Mouse (Mus musculus): ENCODE measurements at regions not wholly inside any gene's neighbourhood (a gene's known extent, or its start where the extent isn't known, plus 50 kb on each side); places are given as distances from the start of the nearest gene placed in this dataset.

DNA sequence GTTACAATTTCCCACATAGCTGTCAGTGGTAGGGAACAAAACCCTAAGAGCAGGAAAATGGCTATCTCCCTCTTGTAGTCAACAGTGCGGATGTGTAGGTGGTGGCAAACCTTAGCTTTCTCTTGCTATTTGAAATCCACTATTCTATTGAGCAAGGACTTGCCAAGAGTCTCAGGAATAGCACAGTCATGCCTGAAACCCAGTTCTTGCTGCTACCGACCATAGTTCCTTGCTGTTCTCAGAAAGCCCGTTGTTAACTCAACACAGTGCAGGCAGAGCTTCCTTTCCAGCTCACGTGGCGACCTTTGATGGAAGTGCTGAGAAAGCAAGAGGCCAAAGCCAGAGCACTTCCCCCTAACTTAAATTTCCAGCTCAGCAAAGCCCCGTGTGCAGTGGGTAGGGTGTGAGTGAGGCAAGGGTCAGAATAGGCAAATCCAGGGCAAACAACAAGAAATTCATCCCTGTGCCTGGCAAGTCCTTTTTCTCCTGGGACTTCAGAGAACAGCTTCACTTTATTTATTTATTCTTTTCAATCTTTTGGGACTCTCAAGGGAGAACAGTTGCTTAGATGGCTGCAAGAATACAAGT, 131.9 kb downstream of the Snx18 start:
- peak; percentile 64 for ATAC-seq (replicated peaks; ENCODE audit: poor library complexity, severe bottlenecking)

DNA sequence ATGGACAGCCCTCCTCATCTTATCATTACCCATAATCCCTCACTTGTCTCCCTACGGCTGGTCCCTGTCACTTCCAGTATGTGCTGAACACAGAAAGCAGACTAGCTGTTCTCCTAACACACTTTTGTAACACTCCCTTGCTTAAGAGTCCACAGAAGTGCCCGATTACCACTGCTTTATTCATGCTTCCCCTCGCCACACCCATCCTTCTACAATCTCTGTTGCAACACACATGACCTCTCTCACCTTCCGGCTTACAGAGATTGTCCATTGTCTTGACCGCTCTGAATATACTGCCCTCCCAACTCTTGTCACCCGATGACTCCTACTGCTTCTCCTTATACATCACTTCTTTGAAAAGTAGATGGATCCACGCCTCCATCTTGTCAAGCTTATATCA, 132.9 kb downstream of the Snx18 start:
- peak; percentile 83 for ATAC-seq (replicated peaks; ENCODE audit: poor library complexity, severe bottlenecking)

DNA sequence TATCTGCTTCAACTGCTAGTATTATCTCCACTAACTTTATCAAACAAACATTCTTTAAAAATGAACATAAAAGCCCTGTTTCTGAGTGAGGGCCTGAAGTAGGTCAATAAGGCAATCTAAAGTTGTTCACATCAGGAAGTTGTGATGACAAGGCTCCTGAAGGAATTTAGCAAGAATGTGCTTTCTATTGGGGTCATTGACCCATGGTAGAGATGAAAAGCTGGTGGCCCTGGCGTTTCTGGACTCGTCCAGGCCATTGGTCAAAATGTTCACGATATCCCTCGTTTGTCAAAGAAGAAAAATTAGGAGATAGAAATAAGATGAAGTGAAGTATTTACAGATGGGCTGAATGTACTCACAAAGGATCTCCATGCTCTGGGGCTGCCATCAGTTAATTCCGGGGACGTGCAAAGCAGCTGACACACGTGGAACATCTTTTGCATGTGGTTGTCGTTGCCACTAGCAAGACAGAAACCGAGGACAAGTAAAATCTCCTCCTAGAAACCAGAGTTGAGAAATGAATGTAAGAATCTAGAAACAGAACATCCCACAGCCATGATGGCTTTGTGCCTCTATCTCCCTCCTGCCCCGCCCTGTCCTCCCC, 134.1 kb downstream of the Snx18 start:
- no peak for ATAC-seq (replicated peaks; ENCODE audit: poor library complexity, severe bottlenecking)

DNA sequence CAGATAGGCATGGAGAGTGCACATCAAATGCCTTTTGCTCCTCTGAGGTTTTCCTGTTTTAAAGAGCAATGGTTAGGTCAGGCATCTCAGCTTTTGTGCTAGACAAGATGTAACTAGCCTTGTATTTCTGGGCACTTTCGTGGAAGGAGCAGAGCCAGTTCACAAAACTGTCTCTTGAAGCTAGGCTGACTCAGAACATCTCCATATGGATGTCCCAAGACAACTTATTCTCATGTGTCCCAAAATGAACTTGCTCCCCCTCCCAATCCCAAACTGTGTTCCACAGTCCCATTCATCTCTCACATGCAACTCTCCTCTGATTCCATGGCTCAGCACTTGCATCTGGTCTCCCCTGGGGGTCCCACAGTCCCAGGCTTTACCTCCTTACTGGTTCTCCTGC, 135.5 kb downstream of the Snx18 start:
- no peak for ATAC-seq (replicated peaks; ENCODE audit: poor library complexity, severe bottlenecking)

DNA sequence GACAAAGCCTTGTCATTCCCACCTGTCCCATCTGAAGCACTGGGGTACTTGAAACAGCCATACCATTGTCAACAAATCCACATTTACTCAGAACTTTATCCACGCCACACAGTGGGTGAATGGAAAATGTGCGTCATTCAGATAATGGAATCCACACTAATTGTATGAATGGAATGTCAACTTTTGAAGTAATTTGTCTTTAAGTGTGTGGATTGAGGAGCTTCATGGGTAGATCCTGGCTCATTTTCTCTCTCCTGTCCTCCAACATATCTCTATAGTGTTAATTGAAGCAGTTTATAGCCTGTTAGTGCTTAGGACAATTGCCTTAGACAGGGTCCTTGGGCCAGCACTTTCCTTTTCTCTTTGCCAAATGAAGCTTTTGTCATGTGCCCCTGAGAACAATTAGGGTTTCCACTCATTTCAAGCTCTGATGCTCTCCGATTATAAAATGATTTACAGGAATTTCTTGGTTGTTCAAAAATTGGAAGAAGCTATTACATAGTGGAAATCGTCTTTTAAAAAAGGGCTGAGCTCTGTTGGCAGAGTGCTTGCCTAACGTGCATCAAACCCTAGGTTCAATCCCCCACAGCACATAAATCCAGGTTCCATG, 140.4 kb downstream of the Snx18 start:
- no peak for ATAC-seq (replicated peaks; ENCODE audit: poor library complexity, severe bottlenecking)

DNA sequence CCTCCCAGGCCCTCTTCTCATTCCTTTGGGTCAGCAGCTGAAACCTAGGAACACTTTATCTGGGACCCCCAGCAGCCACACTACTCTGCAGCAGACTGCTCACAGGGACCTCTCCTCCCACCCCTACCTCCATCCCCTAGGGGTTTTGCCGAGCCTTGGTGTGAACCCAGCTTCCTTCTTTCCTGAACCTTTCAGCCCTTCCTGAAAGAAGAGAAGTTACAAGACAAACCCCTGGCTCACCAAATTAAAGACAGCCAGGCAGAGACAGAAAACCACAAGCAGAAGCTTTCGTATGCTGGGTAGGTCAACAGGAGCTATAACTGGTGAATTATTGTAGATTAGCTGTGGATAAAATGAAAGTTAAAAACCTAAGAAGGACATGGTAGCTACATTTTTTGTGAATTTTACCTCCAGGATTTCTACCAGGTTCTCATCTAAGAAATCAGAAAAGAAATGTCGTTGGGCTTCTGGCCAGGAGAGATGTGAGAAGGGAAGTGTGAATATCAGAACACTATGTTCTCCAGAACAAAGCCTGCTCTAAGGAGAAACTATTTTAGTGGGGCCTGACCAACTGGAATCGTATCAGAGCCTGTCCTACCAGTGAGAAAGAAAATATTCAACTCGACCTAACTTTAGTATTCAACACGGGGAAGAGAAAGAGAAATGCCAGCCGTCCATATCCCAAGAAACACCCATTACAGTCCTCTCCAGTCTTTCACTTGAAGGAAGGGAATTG, 147.4 kb downstream of the Snx18 start:
- peak; percentile 63; the same call in 1 of the 2 replicates for ATAC-seq (replicated peaks; ENCODE audit: poor library complexity, severe bottlenecking)

DNA sequence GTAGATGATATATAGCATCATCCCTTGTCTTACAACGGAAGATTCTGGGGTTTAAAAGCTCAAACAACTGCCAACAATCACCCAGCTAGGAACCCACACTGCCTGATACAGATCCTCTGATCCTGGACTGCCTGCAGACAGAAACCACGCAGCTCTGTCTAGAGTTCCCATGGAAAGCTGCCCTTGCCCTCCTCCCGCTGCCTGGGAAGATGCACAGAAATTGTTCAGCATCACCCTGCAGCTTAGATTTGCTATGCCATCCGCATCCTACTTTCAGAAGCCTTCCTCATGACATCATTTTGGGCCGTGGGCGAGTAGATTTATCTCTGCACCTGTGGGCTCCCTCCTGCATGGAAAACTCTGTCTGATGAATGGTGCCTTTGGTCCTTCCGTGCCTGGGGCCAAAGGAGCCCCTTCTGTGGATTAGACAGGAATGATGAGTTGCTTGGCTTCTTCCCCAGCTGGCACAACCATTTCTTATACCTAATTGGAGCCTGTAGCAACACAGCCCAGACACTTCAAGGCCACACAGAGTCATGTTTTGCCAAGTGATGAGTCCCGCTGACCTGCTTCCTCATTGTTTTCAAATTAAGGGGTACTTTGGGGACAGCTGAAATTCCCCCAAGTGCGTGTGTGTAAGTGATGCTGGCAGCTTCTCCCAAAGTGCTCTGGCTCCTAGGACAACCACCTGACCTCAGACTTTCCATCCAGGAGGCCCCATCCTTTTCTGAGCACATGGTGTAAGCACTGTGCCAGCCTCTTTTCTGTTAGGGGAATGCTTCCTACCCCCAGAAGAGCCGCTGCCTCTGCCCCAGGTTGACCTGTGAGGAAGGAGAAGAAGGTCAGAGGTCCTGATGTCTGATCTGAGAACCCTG, 153.9 kb downstream of the Snx18 start:
- no peak for ATAC-seq (replicated peaks; ENCODE audit: poor library complexity, severe bottlenecking)

DNA sequence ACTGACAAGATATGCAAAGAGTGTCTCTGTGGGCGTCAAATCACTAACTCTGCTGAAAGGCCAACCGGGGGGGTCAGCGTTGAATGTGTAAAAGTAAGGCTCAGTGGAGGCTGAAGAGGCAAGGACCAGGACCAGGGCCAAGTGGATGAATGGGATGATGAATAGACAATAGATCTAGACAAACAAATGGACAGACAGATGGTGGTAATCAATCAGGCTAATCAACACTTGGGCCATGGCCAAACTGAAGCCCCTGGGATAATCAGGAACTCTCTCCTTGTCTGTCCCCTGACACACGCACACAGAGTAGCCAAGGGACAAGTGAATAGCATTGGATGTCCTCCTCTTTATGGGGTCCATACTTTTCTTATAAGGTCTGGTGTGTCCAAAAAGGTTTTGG, 154.9 kb downstream of the Snx18 start:
- ATAC-seq (replicated peaks; ENCODE audit: poor library complexity, severe bottlenecking), result no peak

DNA sequence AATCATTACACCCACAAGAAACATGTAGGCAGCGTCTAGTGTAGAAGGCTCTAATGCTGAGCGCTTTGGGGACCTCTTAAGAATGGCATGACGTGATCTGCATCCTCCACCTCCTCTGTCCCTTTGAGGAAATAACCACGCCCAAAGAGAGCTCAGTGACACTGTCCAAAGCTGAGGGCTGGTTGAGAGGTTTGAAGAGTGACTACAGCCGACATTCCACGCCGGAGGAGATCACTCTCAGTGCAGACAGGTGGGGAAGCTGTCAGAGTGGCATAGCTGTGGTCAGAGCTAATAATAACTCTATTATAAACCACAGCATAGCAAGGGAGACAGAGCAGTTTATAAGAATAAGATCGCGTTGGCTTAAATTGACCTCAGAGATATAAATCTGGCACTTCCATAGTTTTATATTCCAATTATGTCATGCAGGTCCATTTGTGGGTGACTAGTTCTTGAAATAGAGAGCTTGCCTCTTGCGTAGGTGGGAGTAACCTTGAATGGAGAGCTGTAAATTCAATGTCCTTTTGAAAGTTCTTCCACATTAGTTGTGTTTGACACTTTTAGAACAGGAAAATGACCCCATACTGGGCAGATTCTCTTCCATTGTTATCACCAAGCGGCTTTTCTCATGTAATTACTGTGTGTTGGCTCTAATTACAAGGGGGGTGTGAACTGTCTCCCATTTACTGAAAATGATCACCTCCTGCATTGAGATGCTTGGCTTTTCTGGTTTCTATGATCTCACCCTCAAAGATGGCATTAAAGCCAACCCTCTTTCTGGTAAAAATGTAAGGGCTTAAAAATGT, 161.7 kb downstream of the BC067074 start:
- ATAC-seq (replicated peaks; ENCODE audit: poor library complexity, severe bottlenecking), result peak; percentile 55

DNA sequence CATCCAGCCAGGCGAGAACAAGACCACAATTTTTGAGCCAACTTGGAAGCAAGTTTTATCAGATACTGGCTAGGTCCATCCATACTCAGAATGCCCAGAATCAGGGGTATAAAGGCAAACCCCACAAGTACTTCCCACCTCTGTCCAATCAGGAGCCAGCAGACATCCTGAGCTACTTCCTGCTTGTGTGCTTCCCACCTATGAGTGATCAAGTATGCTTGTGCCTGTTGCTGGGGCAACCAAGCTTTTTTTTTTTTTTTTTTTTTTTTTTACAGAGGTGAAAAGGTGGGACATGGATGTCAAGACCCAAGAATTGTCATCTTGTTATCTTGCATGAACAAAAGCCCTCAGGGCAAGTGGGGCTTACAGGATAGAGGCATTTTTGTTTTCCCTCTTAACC, 155.4 kb downstream of the BC067074 start:
- ATAC-seq (replicated peaks; ENCODE audit: poor library complexity, severe bottlenecking), result no peak

DNA sequence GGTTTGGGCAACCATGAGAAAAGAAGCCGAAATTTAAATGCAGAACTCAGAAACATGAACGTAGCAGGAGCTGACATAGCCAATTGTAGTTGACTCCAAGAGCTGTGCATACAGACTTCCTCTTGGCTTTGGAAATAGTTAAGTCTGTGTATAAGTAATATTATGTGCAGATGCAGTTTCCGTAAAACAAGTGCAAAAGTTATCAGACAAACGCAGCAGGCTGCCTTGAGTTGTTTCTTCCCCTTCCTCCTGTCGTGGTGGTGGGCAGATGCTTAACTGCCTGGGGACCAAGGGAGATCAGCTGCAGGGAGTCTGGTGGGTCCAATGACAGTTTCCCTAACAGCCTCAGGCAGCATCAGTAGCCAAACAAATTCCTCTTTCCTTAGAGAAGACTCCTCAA, 153.3 kb downstream of the BC067074 start:
- ATAC-seq (replicated peaks; ENCODE audit: poor library complexity, severe bottlenecking), result peak; percentile 72

DNA sequence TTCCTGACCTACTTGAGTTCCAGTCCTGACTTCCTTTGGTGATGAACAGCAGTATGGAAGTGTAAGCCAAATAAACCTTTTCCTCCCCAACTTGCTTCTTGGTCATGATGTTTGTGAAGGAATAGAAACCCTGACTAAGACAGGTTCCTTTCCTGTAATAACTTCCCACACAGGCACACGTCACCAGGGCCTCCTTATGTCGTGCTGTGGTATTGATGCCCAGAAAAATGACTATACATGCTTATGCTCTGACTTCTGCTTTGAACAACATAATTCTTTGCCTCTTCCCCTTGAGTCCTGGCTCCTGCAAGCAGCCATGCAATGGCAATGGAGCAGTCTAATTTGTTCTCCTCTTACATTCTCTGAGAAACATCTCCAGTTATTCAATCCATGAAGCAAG, 151.5 kb downstream of the BC067074 start:
- peak; percentile 52; the same call in 1 of the 2 replicates for ATAC-seq (replicated peaks; ENCODE audit: poor library complexity, severe bottlenecking)

DNA sequence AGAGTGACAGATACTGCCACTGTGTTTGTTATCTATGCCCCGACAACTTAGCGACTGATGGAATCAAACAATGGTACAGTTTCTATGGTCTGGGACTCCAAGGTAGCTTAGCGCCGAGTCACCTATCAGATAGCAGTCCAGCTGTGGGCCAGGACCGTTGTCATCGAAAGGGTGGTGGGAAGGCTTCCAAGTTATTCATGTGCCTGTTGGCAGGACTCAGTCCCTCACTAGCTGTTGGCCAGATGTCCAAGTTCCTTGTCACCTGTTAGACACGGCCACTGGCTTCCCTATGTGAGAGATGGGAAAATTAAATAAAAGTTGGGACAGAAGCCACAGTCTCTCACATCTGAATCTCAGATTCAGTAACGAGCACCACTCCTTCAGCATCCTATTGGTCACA, 150.1 kb downstream of the BC067074 start:
- no peak for ATAC-seq (replicated peaks; ENCODE audit: poor library complexity, severe bottlenecking)

DNA sequence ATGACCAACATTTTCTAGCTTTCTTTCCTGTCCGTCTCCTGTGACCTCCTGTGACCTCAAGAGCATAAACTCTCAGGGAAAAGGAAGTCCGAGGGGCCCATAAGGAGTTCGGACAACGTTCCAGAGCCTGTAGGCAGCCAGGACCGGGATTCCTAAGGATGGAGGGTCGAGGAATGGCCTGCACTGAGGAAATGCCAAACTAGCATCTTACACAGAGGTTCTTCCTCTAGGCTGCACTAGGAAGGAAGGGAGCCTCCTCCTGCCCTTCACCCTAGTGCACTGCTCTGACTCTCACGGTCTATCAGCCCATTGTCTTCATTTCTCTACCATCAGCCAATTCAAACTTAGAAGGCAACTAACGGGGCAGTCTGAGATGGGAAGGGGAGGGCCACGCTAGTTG, 149.2 kb downstream of the BC067074 start:
- ATAC-seq (replicated peaks; ENCODE audit: poor library complexity, severe bottlenecking), result no peak

DNA sequence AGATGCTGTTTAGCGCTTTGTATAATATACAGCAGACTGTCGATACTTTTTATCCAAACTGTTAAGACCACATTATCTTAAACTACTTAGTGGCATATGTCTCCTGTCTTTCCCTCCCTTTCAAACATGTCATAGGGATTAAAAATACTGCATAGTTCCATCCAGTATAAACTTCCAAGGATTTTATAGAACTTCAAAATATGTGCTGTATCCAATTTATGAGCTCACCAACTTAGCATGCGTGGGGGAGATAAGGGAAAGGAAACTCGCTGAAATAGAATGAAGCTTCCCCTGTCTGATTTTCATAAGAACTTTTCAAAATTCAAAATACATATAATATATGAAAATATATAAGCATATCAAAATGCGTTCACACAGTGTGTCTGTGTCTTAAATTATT, 147.2 kb downstream of the BC067074 start:
- no peak for ATAC-seq (replicated peaks; ENCODE audit: poor library complexity, severe bottlenecking)

DNA sequence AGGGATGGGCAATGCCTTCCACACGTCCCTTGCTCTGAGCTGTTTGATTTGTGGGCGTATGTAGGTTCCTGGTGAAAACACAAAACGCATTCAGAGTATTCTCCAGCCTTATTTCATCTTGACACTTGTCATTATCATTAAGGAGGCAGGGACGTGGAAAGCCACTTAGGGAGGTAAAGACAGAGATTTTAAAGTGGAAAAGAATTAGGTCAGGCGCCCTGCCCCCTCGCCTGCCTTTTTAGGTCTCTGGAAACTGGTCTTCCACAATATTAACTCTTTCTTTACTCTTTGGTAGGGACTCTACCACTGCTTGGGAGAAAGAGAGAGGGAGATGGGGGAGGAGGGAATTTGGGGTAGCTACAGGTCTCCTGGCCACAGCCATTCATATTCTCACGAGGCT, 146.6 kb downstream of the BC067074 start:
- no peak for ATAC-seq (replicated peaks; ENCODE audit: poor library complexity, severe bottlenecking)

DNA sequence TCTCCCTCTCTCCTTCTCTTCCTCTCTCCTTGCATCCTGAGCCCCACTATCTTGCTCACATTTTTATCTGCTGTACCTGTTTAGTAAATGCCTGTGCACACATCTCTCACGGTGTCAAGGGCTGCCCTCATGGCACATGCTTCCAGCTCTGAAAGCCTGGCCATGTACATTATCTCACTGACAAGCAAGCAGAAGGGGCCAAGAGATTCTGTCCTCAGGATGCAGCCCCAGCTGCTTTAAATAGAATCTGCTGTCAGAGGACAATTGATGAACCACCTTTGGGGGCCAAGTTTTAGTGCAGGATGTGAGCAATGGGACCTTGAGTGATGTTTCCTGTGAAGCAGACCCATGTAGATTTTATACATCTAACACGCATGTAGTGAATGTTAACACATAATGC, 145.9 kb downstream of the BC067074 start:
- ATAC-seq (replicated peaks; ENCODE audit: poor library complexity, severe bottlenecking), result no peak

DNA sequence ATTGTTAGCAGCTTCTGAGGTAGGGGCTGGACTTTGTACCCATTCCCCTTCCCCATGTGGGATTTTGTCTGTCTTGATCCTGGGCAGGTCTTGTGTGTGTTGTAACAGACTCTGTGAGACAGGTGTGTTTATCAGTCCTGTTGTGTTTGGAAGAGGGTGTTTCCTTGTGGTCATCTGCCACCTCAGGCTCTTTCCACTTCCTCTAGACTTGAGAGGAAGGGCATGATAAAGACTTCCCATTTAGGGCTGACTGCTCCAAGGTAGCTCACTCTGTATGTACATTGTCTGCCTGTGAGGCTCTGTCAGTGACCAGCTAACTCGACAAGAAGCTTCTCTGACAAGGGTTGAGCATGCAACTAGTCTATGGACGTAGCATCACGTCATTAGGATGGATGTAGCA, 143.3 kb downstream of the BC067074 start:
- ATAC-seq (replicated peaks; ENCODE audit: poor library complexity, severe bottlenecking), result peak; percentile 47

DNA sequence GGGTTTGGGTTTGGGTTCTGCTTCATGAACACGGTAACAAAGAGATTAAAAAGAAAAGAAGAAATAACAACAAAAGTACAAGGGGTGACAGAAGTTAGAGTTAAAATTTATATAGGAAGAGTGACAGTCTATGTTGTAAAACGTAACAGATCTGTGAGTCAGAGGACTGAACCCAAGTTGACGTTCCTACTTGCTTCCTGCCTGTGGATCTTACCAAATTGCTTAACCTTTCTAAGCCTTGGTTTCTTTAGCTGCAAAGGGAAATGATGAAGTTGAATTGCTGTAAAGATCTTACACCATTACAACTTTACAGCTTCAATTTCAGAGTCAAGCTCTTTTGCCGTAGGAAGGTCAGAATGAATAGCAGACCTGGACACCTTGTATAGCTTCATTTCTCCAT, 142.2 kb downstream of the BC067074 start:
- peak; percentile 73 for ATAC-seq (replicated peaks; ENCODE audit: poor library complexity, severe bottlenecking)

DNA sequence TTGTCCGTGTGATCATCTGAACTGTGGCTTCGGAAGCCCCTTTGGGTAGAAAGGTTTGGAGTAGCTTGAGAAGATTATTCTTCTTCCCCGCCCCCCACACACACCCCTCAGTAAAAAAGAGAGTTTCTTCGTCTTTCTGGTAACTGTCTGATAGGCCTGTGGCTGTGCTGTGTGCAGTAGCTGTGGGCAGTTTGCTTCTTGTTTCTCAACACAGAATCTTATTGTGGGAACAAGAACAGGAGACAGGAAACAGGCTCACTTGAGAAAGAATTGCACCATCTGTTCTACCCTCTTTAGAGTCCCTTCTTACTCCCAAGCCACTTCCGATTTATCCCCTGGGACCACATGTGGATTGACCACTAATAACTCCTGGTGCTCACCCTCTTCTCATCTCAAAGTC, 140.5 kb downstream of the BC067074 start:
- ATAC-seq (replicated peaks; ENCODE audit: poor library complexity, severe bottlenecking), result peak; percentile 83

Data from granulocyte monocyte progenitor cell, adult 5-6 weeks (primary cell).